Mouse (Mus musculus) brain, embryonic 14.5 days (tissue): ENCODE measurements around the gene Eif3m. TPM values are rescaled to one million over a fixed set of nuclear protein-coding genes. Genes with fewer than 3 reads are reported as not detected.

Experiments used
- DNase-seq: peaks from one replicate; pipeline ENCODE4 v3.0.0-alpha.2; 2011; ENCODE audit warnings: low read depth
- CTCF ChIP-seq: fragments of 200-500 bp; IDR thresholded peaks from 2 replicates; pipeline ENCODE4 v1.5.1; 2012; ENCODE audit warnings: inconsistent platforms, mild to moderate bottlenecking, moderate library complexity, borderline replicate concordance; ENCODE audit not compliant: insufficient read depth, insufficient read length; ENCODE audit errors: extremely low read depth
- POLR2A ChIP-seq: fragments of 200-500 bp; IDR thresholded peaks from 2 replicates; pipeline ENCODE4 v1.6.1; 2012; ENCODE audit warnings: mild to moderate bottlenecking, inconsistent platforms, borderline replicate concordance; ENCODE audit not compliant: poor library complexity, insufficient read depth, insufficient read length, severe bottlenecking; ENCODE audit errors: extremely low read depth
- polyA plus RNA-seq: library from polyadenylated mRNA; depleted of rRNA; stranded (reverse); fragments of >200 nt; gene quantifications from 2 replicates; pipeline ENCODE4 v1.2.3, GENCODE M21; 2012; rRNA removed

Eif3m gene
- polyA plus RNA-seq, 1 experiment: 115 TPM

GRCm38 (mm10) chr2:105016192-105016966 lies 501 bp downstream of the Eif3m start:
- DNase-seq: peak; percentile 77
- TF ChIP-seq CTCF (no peak), POLR2A (0 out of 2 replicates have a peak, but pooled peaks have one; percentile 16)

- DNase-seq: no peak
- TF ChIP-seq CTCF (no peak), POLR2A (no peak)
Observed at GRCm38 (mm10) chr2:105007236-105007635, 9.6 kb downstream of the Eif3m start.

- DNase-seq: no peak
- TF ChIP-seq CTCF (no peak), POLR2A (no peak)
Observed at GRCm38 (mm10) chr2:104996201-104996600, 20.7 kb downstream of the Eif3m start.

GRCm38 (mm10) chr2:104994436-104994835 lies 22.4 kb downstream of the Eif3m start:
- no peak for DNase-seq
- TF ChIP-seq POLR2A (no peak), CTCF (no peak)

GRCm38 (mm10) chr2:104988974-104989373 lies 27.9 kb downstream of the Eif3m start:
- DNase-seq: no peak
- TF ChIP-seq CTCF (no peak), POLR2A (no peak)

GRCm38 (mm10) chr2:104985796-104986195 lies 31.1 kb downstream of the Eif3m start:
- DNase-seq: no peak
- TF ChIP-seq POLR2A (no peak), CTCF (no peak)

- TF ChIP-seq POLR2A (no peak), CTCF (no peak)
- peak; percentile 28 for DNase-seq
Observed at GRCm38 (mm10) chr2:104981712-104982111, 35.2 kb downstream of the Eif3m start.

- TF ChIP-seq POLR2A (no peak), CTCF (no peak)
- peak; percentile 19 for DNase-seq
Observed at GRCm38 (mm10) chr2:104964492-104964891, 52.4 kb downstream of the Eif3m start.

Other genes with a start within 250 kb of the Eif3m start
- gene Qser1, start 200.3 kb downstream of the Eif3m start, polyA plus RNA-seq: 20.4 and 21.9 TPM in 2 replicates
- 0.20 and 0.55 TPM in 2 replicates for gene Prrg4, start 167.2 kb downstream of the Eif3m start, polyA plus RNA-seq
- 3.4 and 4.1 TPM in 2 replicates for gene Ccdc73, start 149.3 kb downstream of the Eif3m start, polyA plus RNA-seq
- gene Gm11060, start 74.9 kb upstream of the Eif3m start, polyA plus RNA-seq: not detected in 2 replicates
- 0.03 and 0.68 TPM in 2 replicates for gene Wt1, start 109.4 kb upstream of the Eif3m start, polyA plus RNA-seq
- gene Them7, start 207.2 kb upstream of the Eif3m start, polyA plus RNA-seq: 0.04 TPM in 1 of 2 replicates, not detected in the other